Mouse (Mus musculus) spleen, adult 12 weeks (tissue): Measurements from ENCODE around the gene Btk.

Source experiments
- DNase-seq: peaks from one replicate; pipeline ENCODE4 v3.0.0; 2022; ENCODE audit warnings: low spot score

Btk gene

DNA sequence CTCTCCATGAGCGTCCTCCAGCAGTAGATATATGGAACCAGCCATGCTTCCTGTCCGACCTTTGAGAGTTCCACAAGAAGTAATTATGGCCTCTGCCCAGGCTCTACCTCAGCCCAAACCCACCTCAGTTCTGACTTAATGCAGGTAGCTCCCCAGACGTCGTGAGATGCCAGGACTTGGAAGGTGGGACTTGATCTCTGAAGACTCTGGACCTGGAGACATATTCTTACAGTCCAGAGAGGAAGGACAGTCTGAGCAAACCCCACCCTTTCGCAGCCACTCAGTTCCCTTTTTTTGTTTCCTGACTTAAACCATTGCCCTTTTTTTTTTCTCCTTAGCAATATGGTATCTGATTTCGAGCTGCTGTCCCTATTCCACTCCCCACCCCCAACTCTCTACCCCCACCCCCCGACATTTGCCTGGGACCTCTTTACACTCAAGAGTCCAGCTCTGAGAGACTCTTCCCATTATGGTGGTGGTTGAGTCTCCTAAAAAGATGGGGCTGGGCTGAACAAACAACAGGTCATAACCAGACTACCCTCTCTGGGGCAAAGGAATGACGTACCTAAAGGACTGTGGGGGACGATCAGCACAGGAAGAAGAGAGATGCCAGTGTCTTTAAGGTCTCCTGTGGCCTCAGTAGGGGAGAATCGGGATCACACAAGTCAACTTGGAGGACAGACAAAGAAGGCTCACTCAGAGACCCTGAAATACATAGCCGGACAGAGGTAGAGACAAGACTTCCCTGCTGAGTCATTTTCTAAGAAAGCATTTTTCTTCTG, at the start of gene Btk:
Btk (minus strand) TSS at position 683 of the 782 bp plus-strand sequence.
- DNase-seq: no peak

DNA sequence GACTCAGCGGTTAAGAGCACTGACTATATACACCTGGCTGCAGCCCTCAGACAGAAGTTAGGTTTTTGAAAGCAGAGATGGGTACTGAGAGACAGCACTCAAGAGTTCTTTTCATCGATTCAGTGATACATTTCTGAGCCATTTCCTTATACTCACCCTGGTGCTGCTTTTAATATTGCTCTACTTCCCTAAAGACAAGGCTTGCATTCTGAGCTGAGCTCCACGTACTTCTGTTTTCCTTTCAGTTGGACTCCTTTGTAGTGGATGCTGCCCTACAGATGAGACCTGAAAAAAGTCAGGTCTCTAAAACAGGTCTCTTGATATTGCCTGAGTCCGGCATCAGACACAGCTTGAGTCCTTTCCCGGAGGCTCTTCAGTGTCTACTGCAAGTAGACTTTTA, 49.3 kb upstream of the Btk start:
- DNase-seq: no peak

DNA sequence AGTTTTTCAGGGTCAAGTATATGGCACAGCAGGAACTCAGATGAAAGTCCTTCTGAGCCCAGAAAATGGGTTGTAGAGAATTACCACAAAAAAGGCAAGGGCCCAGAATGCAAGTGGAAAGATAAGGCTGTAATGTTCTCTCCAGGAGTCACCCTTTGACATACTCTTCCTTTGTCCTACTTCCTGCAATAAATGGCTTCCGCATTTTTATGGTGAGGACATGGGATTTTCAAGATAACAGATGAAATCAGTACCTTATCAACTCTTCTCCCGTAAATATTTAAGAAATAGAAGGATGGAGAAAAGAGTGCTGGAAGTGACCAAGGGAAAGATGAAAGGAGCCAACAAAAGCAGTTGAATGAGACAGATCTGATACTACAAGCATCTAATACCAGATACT, 44.8 kb upstream of the Btk start:
- DNase-seq: no peak

- no peak for DNase-seq
Measured at GRCm38 (mm10) chrX:134623350-134623749, 40.0 kb upstream of the Btk start.

GRCm38 (mm10) chrX:134621685-134622084, 38.3 kb upstream of the Btk start:
- no peak for DNase-seq

GRCm38 (mm10) chrX:134620254-134620865, 37.0 kb upstream of the Btk start:
- DNase-seq: no peak

DNA sequence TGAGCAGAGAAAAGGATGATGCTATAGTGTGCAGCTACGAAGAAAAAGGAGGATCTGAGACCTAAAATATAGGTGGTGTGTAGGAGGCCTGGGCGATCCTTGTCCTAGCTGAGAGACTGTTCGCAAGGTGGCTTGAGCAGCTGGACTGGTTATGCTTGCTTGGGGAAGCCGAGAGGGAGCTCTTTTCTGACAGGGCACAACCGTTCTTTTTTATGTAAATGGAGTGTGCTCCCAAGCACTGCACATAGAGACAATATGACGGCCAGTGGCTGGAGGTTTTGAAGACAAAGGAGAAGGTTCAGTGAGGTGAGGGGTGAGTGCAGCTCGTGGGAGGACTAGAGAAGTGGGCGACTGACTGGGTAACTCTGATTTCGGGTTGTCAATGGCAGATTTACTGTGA, 36.3 kb upstream of the Btk start:
- DNase-seq: no peak

- DNase-seq: peak; percentile 19
Measured at GRCm38 (mm10) chrX:134614306-134614705, 30.9 kb upstream of the Btk start.

GRCm38 (mm10) chrX:134612285-134612959, 29.1 kb upstream of the Btk start:
- no peak for DNase-seq

DNA sequence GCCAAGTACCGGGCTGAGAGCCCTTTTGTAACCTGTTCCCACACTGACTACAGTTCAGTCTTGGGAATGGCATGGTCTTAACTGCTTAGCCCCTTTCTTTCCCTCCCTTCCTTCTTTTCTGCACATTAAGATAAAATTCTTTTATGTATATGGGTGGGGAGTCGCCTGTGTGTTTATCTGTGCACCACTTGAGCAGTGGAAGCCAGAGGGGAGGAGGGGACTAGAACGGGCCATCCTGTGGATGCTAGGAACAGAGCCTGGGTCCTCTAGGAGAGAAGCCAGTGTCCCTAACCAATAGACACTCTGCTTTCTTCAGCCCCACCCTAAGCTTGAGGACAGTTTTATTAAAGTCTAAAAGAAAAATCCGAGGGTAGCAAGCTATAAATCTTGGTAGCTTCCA, 27.6 kb upstream of the Btk start:
- no peak for DNase-seq

DNA sequence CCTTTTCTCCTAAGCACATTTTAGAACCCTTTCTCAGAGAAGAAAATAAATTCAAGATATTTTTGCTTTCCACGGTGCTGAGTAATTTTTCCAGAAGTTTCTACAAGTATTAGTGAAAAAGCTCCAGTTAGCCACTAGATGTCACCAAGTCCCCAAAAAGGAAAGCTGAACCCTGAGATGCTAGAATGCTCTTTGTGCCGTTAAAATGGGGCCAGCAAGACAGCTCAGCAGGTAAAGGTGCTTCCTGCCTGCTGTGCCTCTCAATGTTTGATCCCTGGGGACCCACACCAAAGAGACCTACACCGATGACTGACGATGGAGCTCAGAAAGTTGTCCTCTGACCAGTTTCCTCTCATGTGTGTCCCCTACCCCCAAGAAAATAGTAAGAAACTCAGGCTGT, 26.1 kb upstream of the Btk start:
- no peak for DNase-seq

- no peak for DNase-seq
Measured at GRCm38 (mm10) chrX:134601380-134602120, 18.2 kb upstream of the Btk start.

DNA sequence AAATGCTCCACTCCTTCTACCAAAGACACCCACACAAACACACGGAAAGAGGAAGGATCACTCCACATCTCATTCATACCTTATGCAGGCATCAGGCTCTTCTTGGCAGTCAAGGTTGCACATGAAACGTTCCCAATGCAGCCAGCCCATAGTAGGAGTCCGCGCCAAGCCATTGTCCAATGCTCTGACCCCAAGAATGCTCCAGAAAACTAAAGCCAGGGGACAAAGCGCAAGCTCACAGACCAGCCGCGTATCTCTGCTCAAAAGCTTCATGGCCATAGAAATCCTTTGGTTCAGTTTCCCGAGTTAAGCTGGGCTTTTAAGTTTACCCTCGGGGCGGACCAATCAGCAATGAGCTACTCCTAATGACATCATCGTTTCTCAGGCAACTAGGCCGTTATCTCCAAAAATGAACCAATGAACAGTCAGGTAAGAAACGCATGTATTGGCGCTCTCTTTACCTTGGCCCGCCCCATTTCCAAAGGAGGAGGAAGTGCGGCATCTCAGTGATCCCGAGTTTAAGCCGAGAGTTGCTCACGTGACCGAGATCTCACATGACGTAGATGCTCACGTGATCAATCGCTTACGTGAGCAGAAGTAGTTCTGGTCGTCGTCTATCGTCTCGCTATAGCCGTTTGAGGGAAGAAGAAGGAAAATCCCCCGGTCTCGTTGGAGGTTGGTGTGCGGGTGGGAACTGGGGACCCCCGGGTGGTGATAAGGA, 17.4 kb upstream of the Btk start, which contains the start of the genes Gla and Hnrnph2:
Gla (minus strand) TSS at position 467 of the 721 bp plus-strand sequence.
Hnrnph2 (plus strand) TSS at position 521 of the 721 bp plus-strand sequence.
- peak; percentile 80 for DNase-seq

DNA sequence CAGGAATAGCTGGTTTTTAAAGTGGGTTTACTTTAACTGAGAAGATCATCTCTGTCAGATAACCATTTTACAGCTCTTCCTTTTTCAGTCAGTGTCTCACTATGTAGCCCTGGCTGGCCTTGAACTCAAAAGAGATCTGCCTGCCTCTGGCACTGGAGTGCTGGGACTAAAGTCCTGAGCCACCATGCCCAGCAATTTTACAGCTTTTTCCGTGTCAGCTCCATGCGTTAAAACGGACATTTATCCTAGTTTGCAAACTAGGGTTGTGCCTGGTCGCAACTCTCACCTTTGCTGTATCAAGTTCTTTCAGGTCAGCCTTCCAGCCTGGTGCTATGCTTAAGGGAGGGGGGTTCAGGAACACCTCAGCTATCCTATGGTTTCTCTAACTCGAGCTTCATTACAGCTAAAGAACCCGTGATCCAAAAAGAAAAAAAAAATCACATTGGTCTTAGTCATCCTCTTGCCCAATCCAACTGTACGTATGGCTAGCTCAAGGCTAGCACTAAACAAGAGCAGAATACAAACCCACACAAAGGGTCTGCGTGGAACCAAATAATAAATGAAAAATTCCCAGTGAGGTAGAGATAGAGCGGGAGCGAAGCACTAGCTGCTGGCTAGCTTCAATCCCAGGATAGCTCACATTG, 16.7 kb upstream of the Btk start:
- DNase-seq: no peak

DNA sequence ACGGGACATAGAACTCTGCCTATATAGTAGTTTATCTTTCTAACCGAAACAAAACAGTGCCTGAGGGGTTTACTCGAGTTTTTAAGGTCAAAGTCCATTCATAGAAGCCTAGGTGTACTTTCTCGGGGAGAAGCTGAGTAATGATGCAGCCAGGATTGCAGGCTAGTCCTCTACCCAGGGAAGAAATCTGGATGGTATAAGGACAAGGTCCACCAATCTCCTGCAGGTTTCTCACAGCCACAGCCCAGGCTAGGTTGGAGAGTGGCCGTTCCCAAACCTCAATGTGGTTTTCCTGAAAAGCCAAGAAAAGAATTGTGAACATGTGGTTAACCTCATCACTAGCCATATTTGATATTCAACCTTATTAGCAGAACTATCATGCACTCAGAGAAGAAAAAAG, 6.5 kb upstream of the Btk start:
- DNase-seq: no peak

- no peak for DNase-seq
Measured at GRCm38 (mm10) chrX:134588997-134589396, 5.6 kb upstream of the Btk start.

DNA sequence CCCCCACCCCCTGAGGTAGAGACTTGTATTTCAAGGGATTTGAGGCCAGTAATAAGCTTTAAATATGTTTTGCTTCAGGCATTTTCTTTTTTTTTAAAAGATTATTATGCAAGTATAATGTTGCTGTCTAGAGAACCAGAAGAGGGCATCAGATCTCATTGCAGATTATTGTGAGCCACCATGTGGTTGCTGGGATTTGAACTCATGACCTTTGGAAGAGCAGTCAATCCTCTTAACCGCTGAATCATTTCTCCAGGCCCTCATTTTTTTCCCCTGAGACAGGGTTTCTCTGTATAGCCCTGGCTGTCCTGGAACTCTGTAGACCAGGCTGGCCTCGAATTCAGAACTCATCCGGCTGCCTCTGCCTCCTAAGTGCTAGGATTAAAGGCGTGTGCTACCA, 4.9 kb upstream of the Btk start:
- no peak for DNase-seq

DNA sequence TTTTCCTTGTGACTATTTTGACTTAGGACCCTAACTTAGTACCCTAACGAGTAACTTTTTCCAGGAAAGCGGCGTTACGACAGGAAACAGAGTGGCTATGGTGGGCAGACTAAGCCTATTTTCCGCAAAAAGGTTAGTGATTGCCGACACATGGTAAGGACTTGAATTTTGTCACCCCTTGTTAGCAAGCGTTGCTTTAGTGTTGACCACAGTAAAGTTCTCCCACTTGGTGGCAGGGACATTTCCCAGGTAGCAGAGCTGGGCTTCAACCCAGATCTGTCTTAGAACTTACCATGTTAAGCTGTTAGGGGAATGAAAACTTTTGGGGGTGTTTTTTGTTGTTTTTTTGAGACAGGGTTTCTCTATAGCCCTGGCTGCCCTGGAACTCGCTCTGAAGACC, 3.1 kb upstream of the Btk start:
- no peak for DNase-seq

GRCm38 (mm10) chrX:134585103-134586002, 2.0 kb upstream of the Btk start, which contains the start of gene Rpl36a:
TSS of gene Rpl36a (plus strand) at chrX:134585654.
- DNase-seq: peak; percentile 77

DNA sequence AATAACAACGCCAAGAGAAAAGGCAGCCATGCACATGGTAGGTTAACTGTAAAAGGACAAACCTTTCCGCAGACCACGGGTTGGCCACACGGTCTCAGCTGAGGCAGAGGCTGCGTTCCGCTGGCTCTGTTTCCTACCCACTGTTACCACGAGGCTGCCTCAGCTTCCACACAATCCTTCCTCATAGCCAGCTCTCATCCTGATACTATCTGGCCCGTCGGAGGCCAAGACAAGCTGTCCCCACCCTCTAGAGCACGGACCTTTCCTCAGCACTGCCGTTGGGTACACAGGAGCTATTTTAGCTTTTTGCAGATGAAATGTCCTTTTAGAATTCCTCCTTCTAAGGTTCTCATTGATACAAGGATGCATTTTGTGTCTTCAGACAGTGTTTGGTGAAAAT, 1.1 kb downstream of the Btk start:
- no peak for DNase-seq
